8 mouse cellular contexts compared by ENCODE assay signal in the genomic region with DNA sequence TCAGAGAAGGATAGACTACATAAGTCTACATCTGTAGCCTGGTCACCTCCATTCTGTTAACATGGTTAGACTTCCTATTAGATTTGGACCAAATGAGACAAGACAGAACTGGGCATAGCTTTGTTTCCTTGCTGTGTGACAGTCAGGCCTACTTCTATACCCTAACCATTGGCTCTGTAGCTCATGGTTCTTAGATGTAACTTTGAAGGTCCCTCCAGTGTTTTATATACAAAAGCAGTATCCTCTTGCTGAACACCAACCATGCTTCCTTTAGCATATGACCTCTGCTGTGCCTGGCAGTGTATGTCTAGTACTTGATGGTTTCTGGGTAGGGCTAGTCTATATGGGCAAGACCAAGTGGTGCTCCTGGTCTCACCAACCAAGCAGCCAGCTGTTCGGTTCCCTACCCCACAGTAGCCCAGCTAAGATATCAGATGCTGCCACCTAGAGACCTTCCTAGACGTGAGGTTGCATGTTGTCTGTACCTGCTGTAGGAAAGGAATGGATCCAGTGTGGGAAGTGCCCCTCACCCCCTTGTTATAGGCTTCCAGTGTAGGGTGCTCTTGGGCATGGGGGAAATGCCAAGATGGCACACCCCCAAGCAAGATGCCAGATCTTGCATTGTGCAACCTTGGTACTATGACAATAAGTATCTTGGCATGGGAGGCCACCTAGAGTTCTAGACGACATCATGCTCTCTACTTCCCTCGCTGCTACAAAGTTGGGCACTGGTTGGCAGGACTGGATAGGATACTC. TPM values are rescaled to one million over a fixed set of nuclear protein-coding genes. Genes with fewer than 3 reads are reported as not detected.
DNase-seq lines count a peak whose midpoint lies in the region; ATAC-seq and TF ChIP-seq lines count a peak whose summit lies in the region.

No protein-coding gene starts in this region.

- H3K27ac ChIP-seq in cerebellum, adult 2 months (ENCODE audit: insufficient read depth, low read length), result no peak overlapping the region
- no peak overlapping the region for H3K27ac ChIP-seq in neural tube, embryonic 11.5 days (ENCODE audit: low read depth, low read length)
- peak overlapping the region; percentile 94 for H3K27ac ChIP-seq in liver, embryonic 15.5 days (replicated peaks)
- H3K27ac ChIP-seq in stomach, postnatal 0 days (replicated peaks), result peak overlapping the region; percentile 92

- peak overlapping the region; percentile 97; the same call in 1 of the 2 replicates for H3K4me2 ChIP-seq in neural tube, embryonic 11.5 days (ENCODE audit: low read depth)
- H3K4me2 ChIP-seq in liver, embryonic 15.5 days, result peak overlapping the region; percentile 98
- peak overlapping the region; percentile 91 for H3K4me2 ChIP-seq in stomach, postnatal 0 days (replicated peaks; ENCODE audit: low read depth)

- peaks cover 15% of the 10 kb centered on the region for H3K36me3 ChIP-seq in neural tube, embryonic 11.5 days (ENCODE audit: control insufficient read depth, insufficient read depth, low read length)
- H3K36me3 ChIP-seq in liver, embryonic 15.5 days (replicated peaks), result peaks cover 53% of the 10 kb centered on the region
- H3K36me3 ChIP-seq in stomach, postnatal 0 days (ENCODE audit: control insufficient read depth, insufficient read depth, low read length), result peaks cover 9% of the 10 kb centered on the region

- H3K9me3 ChIP-seq in neural tube, embryonic 11.5 days (ENCODE audit: control insufficient read depth, low read length), result no peaks in the 10 kb centered on the region
- H3K9me3 ChIP-seq in liver, embryonic 15.5 days (replicated peaks), result no peaks in the 10 kb centered on the region
- no peaks in the 10 kb centered on the region for H3K9me3 ChIP-seq in stomach, postnatal 0 days (ENCODE audit: control insufficient read depth, low read length)

- DNase-seq in cerebellum, adult 2 months, result peak in 1 of 2 experiments; percentile 24
- DNase-seq in neural tube, embryonic 11.5 days (ENCODE audit: low spot score), result no peak
- no peak for DNase-seq in neural tube, embryonic 10.5 days (ENCODE audit: extremely low spot score, low spot score)
- DNase-seq in stomach, postnatal 0 days (ENCODE audit: low spot score), result no peak
- DNase-seq in yolk sac, embryonic 10.5 days (ENCODE audit: low spot score), result no peak
- DNase-seq in thymus, adult 18-20 months, result no peak

- no peaks in the 10 kb centered on the region for H3K27me3 ChIP-seq in cerebellum, adult 2 months (ENCODE audit: control insufficient read depth, insufficient read depth, low read length)
- H3K27me3 ChIP-seq in neural tube, embryonic 11.5 days (ENCODE audit: control insufficient read depth, insufficient read depth, low read length), result no peaks in the 10 kb centered on the region
- no peaks in the 10 kb centered on the region for H3K27me3 ChIP-seq in liver, embryonic 15.5 days
- no peaks in the 10 kb centered on the region for H3K27me3 ChIP-seq in stomach, postnatal 0 days (ENCODE audit: control insufficient read depth, insufficient read depth, low read length)

- 0 out of 2 replicates have a peak, but pooled peaks have one; percentile 0 for TF ChIP-seq CTCF in cerebellum, adult 2 months (IDR thresholded peaks at IDR 0.05; ENCODE audit: borderline replicate concordance, insufficient read depth, low read depth, low read length)
- 0 out of 2 replicates have a peak, but pooled peaks have one; percentile 22 for TF ChIP-seq CTCF in stomach, postnatal 0 days (IDR thresholded peaks at IDR 0.05; ENCODE audit: low read depth)

- 32% methylated on average over 4 of the region's 4 CpGs for WGBS in cerebellum, adult 2 months
- 43% methylated on average over 4 of the region's 4 CpGs for WGBS in neural tube, embryonic 11.5 days
- 37% methylated on average over 4 of the region's 4 CpGs for WGBS in liver, embryonic 15.5 days (ENCODE audit: insufficient replicate concordance)
- 28% methylated on average over 4 of the region's 4 CpGs for WGBS in stomach, postnatal 0 days

- H3K9ac ChIP-seq in neural tube, embryonic 11.5 days (ENCODE audit: low read length), result no peak overlapping the region
- no peak overlapping the region for H3K9ac ChIP-seq in liver, embryonic 15.5 days
- peak overlapping the region; percentile 82; the same call in 1 of the 2 replicates for H3K9ac ChIP-seq in stomach, postnatal 0 days (ENCODE audit: low read length)

- TF ChIP-seq POLR2A in cerebellum, adult 2 months (IDR thresholded peaks at IDR 0.05; ENCODE audit: borderline replicate concordance, insufficient read depth, low read length), result no peak

- TF ChIP-seq EP300 in stomach, postnatal 0 days (optimal IDR thresholded peaks at IDR 0.05), result no peak

- H3K4me1 ChIP-seq in cerebellum, adult 2 months (ENCODE audit: control insufficient read depth, insufficient read depth, low read length), result peaks cover 13% of the 10 kb centered on the region
- H3K4me1 ChIP-seq in neural tube, embryonic 11.5 days (ENCODE audit: control insufficient read depth, insufficient read depth, low read length), result peaks cover 19% of the 10 kb centered on the region
- H3K4me1 ChIP-seq in liver, embryonic 15.5 days (replicated peaks), result peaks cover 80% of the 10 kb centered on the region
- peaks cover 14% of the 10 kb centered on the region for H3K4me1 ChIP-seq in stomach, postnatal 0 days (replicated peaks; ENCODE audit: control insufficient read depth, insufficient read depth)

- ATAC-seq in cerebellum, adult (ENCODE audit: insufficient number of reproducible peaks, low FRiP score, low TSS enrichment), result no peak
- ATAC-seq in neural tube, embryonic 11.5 days (ENCODE audit: insufficient read depth, low FRiP score, low TSS enrichment), result no peak
- ATAC-seq in liver, embryonic 15.5 days (ENCODE audit: insufficient read depth), result no peak
- no peak for ATAC-seq in stomach, postnatal 0 days (ENCODE audit: low FRiP score, low TSS enrichment)

- no peak overlapping the region for H3K4me3 ChIP-seq in cerebellum, adult 2 months (replicated peaks; ENCODE audit: insufficient read depth, low read depth, low read length)
- no peak overlapping the region for H3K4me3 ChIP-seq in neural tube, embryonic 11.5 days (ENCODE audit: low read depth, low read length)
- peak overlapping the region; percentile 95; the same call in 1 of the 2 replicates for H3K4me3 ChIP-seq in liver, embryonic 15.5 days (replicated peaks)
- no peak overlapping the region for H3K4me3 ChIP-seq in stomach, postnatal 0 days (ENCODE audit: low read depth, low read length)

RNA-seq across cellular contexts. Expression of a gene that starts 1.2 kb away (rescaled TPM):
- polyA plus RNA-seq in cerebellum, adult 2 months (2012; rRNA removed), result 38.9 and 39.3 TPM in 2 replicates
- polyA plus RNA-seq in neural tube, embryonic 11.5 days (2014; fragmentation: Nextera tagmentation; extraction: Ambion mirVana), result 41.4 and 49.5 TPM in 2 replicates
- polyA plus RNA-seq in liver, embryonic 15.5 days (2015; fragmentation: Nextera tagmentation; extraction: Ambion mirVana), result 42.8 and 46.5 TPM in 2 replicates
- polyA plus RNA-seq in stomach, postnatal 0 days (2015; fragmentation: Nextera tagmentation; extraction: Ambion mirVana), result 86.1 and 94.0 TPM in 2 replicates

RNA-seq across cellular contexts. Expression of a gene that starts 6.1 kb away (rescaled TPM):
- polyA plus RNA-seq in cerebellum, adult 2 months (2012; rRNA removed), result 108 and 119 TPM in 2 replicates
- polyA plus RNA-seq in neural tube, embryonic 11.5 days (2014; fragmentation: Nextera tagmentation; extraction: Ambion mirVana), result 142 and 145 TPM in 2 replicates
- polyA plus RNA-seq in liver, embryonic 15.5 days (2015; fragmentation: Nextera tagmentation; extraction: Ambion mirVana), result 89.5 and 90.2 TPM in 2 replicates
- 133 and 134 TPM in 2 replicates for polyA plus RNA-seq in stomach, postnatal 0 days (2015; fragmentation: Nextera tagmentation; extraction: Ambion mirVana)

RNA-seq across cellular contexts. Expression of a gene that starts 23.1 kb away (rescaled TPM):
- polyA plus RNA-seq in cerebellum, adult 2 months (2012; rRNA removed), result 42.7 and 56.5 TPM in 2 replicates
- polyA plus RNA-seq in neural tube, embryonic 11.5 days (2014; fragmentation: Nextera tagmentation; extraction: Ambion mirVana), result 61.2 and 65.7 TPM in 2 replicates
- polyA plus RNA-seq in liver, embryonic 15.5 days (2015; fragmentation: Nextera tagmentation; extraction: Ambion mirVana), result 13.7 and 14.0 TPM in 2 replicates
- polyA plus RNA-seq in stomach, postnatal 0 days (2015; fragmentation: Nextera tagmentation; extraction: Ambion mirVana), result 24.4 and 30.6 TPM in 2 replicates

RNA-seq across cellular contexts. Expression of a gene that starts 32.6 kb away (rescaled TPM):
- polyA plus RNA-seq in cerebellum, adult 2 months (2012; rRNA removed), result 27.3 and 28.3 TPM in 2 replicates
- polyA plus RNA-seq in neural tube, embryonic 11.5 days (2014; fragmentation: Nextera tagmentation; extraction: Ambion mirVana), result 26.4 and 29.0 TPM in 2 replicates
- 13.0 and 14.2 TPM in 2 replicates for polyA plus RNA-seq in liver, embryonic 15.5 days (2015; fragmentation: Nextera tagmentation; extraction: Ambion mirVana)
- 13.3 and 18.2 TPM in 2 replicates for polyA plus RNA-seq in stomach, postnatal 0 days (2015; fragmentation: Nextera tagmentation; extraction: Ambion mirVana)

RNA-seq across cellular contexts. Expression of a gene that starts 32.6 kb away (rescaled TPM):
- polyA plus RNA-seq in cerebellum, adult 2 months (2012; rRNA removed), result 15.5 and 20.0 TPM in 2 replicates
- polyA plus RNA-seq in neural tube, embryonic 11.5 days (2014; fragmentation: Nextera tagmentation; extraction: Ambion mirVana), result 12.0 and 14.4 TPM in 2 replicates
- polyA plus RNA-seq in liver, embryonic 15.5 days (2015; fragmentation: Nextera tagmentation; extraction: Ambion mirVana), result 6.8 and 7.1 TPM in 2 replicates
- polyA plus RNA-seq in stomach, postnatal 0 days (2015; fragmentation: Nextera tagmentation; extraction: Ambion mirVana), result 18.2 and 19.8 TPM in 2 replicates

Comparison
In these comparisons a context has a peak if more than half of its experiments do, and no peak if none do; other contexts are left out.
1. H3K27ac ChIP-seq: peak in liver, embryonic 15.5 days (single experiment) and stomach, postnatal 0 days (single experiment); none in cerebellum, adult 2 months (single experiment) and neural tube, embryonic 11.5 days (single experiment).
2. Peak in every context shown above with its lines, with median percentiles within 50 percentile points of each other: H3K4me2 ChIP-seq.